Mouse (Mus musculus): ENCODE results near the gene Col20a1. TPM values are rescaled to one million over a fixed set of nuclear protein-coding genes. Genes with fewer than 3 reads are reported as not detected.

Gene Col20a1
- polyA plus RNA-seq, 1 experiment, result 1.1 TPM

Other genes with a start within 250 kb of the Col20a1 start
- gene Bhlhe23, start 209.6 kb upstream of the Col20a1 start, polyA plus RNA-seq (2012; ENCODE audit: insufficient read depth, insufficient read length, missing spikeins), result not detected in 2 replicates
- 17.6 and 25.7 TPM in 2 replicates for gene Ythdf1, start 65.6 kb upstream of the Col20a1 start, polyA plus RNA-seq (2012; ENCODE audit: insufficient read depth, insufficient read length, missing spikeins)
- gene Birc7, start 57.5 kb upstream of the Col20a1 start, polyA plus RNA-seq (2012; ENCODE audit: insufficient read depth, insufficient read length, missing spikeins), result not detected in 2 replicates
- not detected in 2 replicates for gene Nkain4, start 31.8 kb upstream of the Col20a1 start, polyA plus RNA-seq (2012; ENCODE audit: insufficient read depth, insufficient read length, missing spikeins)
- 8.2 and 12.5 TPM in 2 replicates for gene Arfgap1, start 19.3 kb upstream of the Col20a1 start, polyA plus RNA-seq (2012; ENCODE audit: insufficient read depth, insufficient read length, missing spikeins)
- not detected in 2 replicates for gene Chrna4, start 57.0 kb downstream of the Col20a1 start, polyA plus RNA-seq (2012; ENCODE audit: insufficient read depth, insufficient read length, missing spikeins)
- gene Kcnq2, start 148.8 kb downstream of the Col20a1 start, polyA plus RNA-seq (2012; ENCODE audit: insufficient read depth, insufficient read length, missing spikeins), result not detected in 2 replicates
- gene Eef1a2, start 170.5 kb downstream of the Col20a1 start, polyA plus RNA-seq (2012; ENCODE audit: insufficient read depth, insufficient read length, missing spikeins), result 11.3 and 18.8 TPM in 2 replicates
- 153 and 205 TPM in 2 replicates for gene Ppdpf, start 200.7 kb downstream of the Col20a1 start, polyA plus RNA-seq (2012; ENCODE audit: insufficient read depth, insufficient read length, missing spikeins)
- gene Ptk6, start 216.3 kb downstream of the Col20a1 start, polyA plus RNA-seq (2012; ENCODE audit: insufficient read depth, insufficient read length, missing spikeins), result not detected in 2 replicates
- gene Srms, start 226.7 kb downstream of the Col20a1 start, polyA plus RNA-seq (2012; ENCODE audit: insufficient read depth, insufficient read length, missing spikeins), result 1.1 and 1.5 TPM in 2 replicates
- gene Fndc11, start 233.5 kb downstream of the Col20a1 start, polyA plus RNA-seq (2012; ENCODE audit: insufficient read depth, insufficient read length, missing spikeins), result not detected in 2 replicates